Mouse (Mus musculus): ENCODE data around the gene Gon7.

The Gon7 gene

GRCm38 (mm10) chr12:102742056-102742455, 15.5 kb downstream of the Gon7 start:
- no peak for DNase-seq

GRCm38 (mm10) chr12:102740285-102740684, 17.3 kb downstream of the Gon7 start:
- no peak for DNase-seq

DNA sequence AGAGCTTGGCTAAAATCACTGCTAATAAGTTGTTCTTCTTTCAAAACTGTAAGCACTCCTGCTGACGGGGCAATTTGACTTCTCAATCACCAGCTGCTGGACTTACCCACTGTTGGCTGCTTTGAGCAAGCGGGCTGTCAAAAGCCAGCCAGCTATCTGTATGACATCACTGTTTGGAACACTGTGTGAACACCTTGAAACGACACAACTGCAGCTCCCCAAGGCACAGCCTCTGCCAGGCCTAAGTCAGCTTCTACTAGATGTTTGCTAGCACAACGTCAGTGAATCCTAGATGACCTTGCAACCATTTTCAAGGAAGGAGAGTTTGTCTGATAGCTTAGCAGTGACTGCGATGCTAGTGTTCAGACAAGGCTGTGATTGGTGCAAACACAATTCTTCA, 18.5 kb downstream of the Gon7 start:
- DNase-seq = no peak

- DNase-seq = no peak
Observed at GRCm38 (mm10) chr12:102733381-102733780, 24.2 kb downstream of the Gon7 start.

DNA sequence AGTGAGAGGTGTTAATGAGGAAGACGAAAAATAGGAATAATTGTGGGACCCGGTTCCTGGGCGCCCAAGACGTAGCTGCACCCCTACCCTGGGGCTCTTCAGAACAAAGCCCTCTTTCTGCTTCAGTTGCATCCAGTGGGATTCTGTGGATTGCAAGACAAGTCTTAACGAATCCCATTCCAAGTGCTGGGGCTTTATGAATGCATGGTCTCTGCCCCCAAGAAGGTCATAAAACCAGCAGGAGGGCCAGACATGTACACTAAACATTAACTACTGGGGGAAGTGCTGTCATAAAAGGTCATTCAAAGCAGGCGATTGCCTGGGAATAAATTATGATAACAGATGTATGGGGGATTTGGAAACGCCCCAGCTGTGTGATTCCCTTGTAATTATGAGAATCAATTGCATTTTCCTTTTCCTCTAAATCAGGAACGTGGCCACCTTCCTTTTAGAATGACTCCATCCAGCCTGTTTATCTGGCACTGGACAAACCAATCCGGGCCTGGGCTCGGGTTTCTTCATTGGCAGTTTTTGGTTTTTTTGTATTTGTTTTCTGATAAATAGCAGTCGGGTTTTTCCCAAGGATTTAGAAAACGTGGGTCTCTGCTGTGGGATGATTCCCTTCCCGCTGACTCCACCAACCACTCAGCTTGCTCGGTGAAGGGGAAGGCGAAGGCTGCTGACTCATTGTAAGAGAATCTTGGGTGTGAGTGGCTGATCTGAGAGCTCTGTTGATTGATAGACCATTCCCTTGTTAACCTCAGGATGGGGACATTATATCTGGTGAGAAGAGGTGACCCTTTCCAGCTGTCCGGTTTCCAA, 26.6 kb downstream of the Gon7 start:
- no peak for DNase-seq

DNA sequence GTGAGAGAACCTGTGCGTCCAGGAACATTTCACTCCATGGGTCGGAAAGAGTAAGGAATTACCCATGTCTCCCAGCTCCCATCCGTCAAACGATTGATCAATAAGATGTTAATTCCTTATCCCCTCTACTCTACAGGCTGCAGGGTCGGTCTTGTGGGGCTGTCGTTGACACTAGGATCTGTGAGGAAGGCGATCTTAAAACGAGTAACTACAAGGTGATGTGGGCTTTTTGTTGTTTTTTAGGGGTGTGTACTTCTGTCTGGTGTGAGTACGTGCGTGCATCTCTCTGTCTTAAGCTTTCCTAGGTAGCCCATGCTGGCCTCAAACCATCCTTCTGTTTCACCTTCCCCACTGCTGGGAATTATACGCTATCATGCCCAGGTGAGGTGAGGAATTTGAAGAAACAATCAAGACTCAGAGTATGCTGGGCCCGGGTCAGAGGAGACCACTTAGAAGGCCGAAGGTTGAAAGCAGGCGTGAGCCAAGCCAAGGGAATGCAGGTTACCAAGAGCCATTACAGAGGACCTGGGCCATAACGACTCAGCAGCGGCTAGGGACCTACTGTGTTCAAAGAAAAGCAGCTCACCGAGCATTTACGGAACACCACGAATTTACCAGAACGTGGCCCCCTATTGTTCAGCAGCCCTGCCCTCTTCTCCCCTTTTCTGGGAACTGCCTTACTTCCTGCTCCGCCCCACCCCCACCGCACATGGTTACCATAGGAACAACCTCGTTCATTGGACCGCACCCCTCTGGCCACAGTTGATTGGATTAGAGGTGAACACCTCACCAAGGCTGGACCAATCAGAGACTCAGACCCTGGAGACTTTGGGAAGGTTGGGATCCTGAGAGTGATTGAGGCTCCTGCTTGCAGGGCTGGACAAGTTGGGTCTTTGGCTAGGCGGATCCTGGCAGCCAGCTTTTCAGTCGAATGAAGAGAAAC, 27.5 kb downstream of the Gon7 start:
- peak; percentile 68 for DNase-seq

DNA sequence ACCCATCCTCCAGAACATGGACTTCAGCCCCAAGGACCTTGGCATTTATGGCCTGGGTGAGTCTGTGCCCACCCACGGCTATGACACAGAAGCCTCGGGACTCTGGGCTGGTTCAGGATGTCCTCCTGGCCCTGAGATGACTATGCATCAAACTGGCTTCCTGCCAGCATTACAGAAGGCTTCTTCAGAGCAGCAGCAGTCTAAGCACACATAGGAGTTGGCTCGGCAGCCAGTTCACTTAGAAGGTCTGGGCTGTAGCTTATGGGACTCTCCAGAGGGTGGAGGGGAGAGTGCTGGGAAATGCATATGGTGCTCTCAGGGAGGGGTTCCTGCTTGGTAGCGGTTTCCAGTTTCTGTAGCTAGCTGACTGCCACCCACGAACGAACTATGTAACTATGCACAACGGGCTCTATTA, 31.8 kb downstream of the Gon7 start:
- DNase-seq = no peak

DNA sequence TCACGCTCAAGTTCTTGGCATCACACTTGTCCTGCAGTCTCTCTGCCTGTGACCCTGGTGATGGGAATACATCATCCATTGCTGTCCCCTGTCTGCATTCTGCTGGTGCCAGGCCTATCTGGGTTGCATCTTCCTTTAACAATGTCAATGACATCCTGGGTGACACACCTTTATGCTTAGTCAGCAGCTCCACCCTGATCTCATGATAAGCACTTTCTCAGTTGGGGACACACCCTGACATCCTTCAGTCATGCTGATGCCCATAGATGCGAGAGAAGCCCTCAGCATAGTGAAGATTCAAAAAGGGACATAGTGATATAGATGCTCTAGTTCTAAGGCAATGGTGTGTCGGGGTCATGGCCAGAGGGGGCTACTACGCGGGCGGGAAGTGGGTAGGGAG, 32.5 kb downstream of the Gon7 start:
- DNase-seq = no peak

GRCm38 (mm10) chr12:102723861-102724260, 33.7 kb downstream of the Gon7 start:
- no peak for DNase-seq

GRCm38 (mm10) chr12:102722966-102723365, 34.6 kb downstream of the Gon7 start:
- no peak for DNase-seq

DNA sequence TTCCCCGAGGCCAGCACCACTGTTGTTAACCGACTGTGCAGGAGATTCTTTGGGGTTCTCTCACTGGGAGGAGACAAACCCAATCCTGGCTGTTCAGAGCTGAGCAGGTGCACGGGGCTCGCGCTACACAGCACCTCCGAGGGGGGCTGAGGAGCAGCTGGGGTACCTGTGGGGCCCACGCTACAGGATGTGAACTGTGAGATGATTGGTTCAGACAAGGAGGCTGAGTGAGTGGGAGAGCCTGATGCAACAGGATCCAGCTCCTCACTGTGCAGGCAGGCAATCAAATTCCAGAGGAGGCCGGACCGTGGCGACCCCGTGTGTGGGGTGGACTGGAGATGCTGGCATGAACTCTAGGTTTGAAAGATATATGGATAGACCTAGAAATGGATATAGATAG, 35.2 kb downstream of the Gon7 start:
- DNase-seq = no peak

- DNase-seq = no peak
Observed at GRCm38 (mm10) chr12:102719552-102720315, 37.9 kb downstream of the Gon7 start.

DNA sequence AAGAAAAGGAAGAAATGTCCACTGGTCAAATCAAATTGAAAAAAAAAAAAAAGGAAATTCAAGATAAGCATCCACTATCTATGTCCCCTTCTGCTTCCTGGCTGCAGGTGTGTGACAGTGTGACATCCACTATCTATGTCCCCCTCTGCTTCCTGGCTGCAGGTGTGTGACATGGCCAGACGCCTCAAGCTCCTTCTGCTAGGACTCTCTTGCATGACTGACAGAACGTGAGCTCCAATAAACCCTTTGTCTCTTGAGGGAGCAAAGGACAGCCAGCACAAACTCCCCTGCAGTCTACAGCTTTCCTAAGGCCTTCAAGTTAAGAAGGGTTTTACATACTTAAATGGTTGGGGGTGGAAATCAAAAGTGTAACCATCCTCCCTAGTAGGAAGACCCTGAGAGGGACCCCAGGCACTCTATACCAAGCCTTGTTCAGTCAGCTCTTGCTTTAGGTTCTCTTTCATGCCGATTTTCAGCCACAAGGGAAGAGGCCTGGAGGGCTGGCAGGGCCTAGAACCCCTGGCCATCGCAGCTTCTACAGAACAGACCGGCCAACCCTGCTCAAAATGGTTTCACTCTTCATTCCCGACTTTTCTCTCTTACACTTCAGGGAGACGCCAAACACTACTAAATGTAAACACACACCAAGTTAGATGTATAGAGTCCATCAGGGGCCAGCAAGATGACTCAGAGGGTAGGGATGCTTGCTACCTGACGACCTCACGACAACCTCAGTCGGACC, 42.8 kb downstream of the Gon7 start:
- no peak for DNase-seq

GRCm38 (mm10) chr12:102714116-102714515, 43.5 kb downstream of the Gon7 start:
- DNase-seq = no peak

- DNase-seq = no peak
Observed at GRCm38 (mm10) chr12:102713153-102713865, 44.3 kb downstream of the Gon7 start.

DNA sequence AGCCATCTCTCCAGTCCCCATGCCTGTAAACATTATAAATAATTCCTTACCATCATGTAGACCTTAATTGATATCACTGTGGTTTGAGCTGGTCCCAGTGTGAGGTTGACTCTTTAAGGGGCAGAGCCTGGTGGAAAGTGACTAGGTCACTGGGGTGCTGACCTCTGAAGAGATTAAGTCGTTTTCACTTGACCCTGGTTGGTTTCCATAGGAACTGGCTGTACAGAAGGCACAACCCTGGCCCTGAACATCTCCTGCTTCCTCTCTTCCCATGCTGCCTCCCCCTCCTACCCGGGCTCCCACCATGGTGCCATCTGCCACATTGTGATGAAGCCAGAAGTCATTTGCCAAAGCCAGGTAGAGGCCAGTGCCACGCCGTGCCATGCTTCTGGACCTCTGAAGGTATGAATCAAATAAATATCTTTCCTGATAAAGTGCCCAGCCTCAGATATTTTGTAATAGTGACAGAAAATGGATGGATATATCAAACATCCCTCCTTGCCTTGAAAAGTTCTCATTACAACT, 46.7 kb downstream of the Gon7 start:
- peak; percentile 90 for DNase-seq

DNA sequence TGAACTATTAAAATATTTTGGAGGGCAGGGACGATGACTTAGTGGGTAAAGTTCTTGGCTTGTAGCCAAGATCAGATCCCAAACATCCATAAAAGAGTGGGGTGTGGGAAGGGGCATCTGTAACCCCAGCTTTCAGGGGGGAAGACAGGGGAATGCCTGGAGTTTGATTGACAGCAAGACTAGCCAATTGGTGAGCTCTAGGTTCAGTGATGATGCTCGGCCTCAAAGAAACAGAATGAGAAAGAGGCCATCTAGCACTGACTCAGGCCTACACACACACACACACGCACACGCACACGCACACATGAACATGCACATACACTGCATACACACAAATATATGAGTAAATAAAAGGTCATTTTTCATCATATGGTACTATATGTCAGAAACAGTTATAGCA, 47.7 kb downstream of the Gon7 start:
- no peak for DNase-seq

GRCm38 (mm10) chr12:102708220-102708619, 49.4 kb downstream of the Gon7 start:
- no peak for DNase-seq

DNA sequence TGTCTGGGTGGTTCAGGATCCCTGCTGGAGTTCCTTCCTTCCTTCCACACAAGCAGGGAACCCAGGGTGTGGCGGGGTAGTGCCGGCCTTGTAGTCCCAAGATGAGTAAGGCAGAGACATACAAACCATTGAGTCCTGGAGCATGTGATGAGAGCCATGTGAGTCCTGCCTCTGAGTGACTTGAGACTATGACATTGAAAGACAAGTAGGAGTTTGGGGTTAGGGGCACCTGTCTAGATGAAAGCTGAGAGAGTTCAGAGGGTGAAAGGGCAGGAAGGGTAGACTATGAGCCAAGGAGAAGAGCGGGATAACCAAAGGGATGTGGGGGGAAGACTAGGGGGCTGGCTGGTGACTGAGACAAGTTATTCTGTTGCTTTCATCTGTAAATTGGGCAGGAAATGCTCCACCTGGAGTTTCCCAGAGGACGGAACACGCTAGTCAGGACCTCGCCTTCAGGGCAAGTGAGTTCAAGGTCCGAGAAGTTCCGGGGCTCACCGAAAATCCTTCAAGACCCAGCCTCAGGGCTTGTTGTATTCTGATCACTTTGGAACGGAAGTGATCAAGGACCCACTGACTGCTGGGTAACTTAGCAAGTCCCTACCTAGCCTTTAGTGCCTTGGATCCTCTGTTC, 50.7 kb downstream of the Gon7 start:
- no peak for DNase-seq

GRCm38 (mm10) chr12:102705906-102706640, 51.5 kb downstream of the Gon7 start:
- no peak for DNase-seq

Measured in cerebellum, adult 8-10 months (tissue).